Mouse (Mus musculus): Measurements from ENCODE around the gene Supt4a. TPM values are rescaled to one million over a fixed set of nuclear protein-coding genes. Genes with fewer than 3 reads are reported as not detected.

Gene Supt4a
- total and polyA plus RNA-seq, 2 experiments from 2014 or later: 55.4 to 128 TPM

GRCm38 (mm10) chr11:87720324-87720723 lies 17.0 kb upstream of the Supt4a start:
- no peak overlapping the region for H3K4me2 ChIP-seq (ENCODE audit: low read depth, low read length, poor library complexity, severe bottlenecking)
- no peaks in the 10 kb centered on the region for H3K36me3 ChIP-seq (ENCODE audit: insufficient read depth, low read length)
- H3K27me3 ChIP-seq (ENCODE audit: insufficient read depth, low read length): no peaks in the 10 kb centered on the region
- peak; percentile 33 for TF ChIP-seq CTCF (IDR thresholded peaks at IDR 0.05)
- H3K27ac ChIP-seq (ENCODE audit: low read depth, low read length): no peak overlapping the region
- no peak for DNase-seq (ENCODE audit: low spot score)
- no peak overlapping the region for H3K4me3 ChIP-seq (ENCODE audit: low read depth, low read length)
- no peaks in the 10 kb centered on the region for H3K9me3 ChIP-seq (ENCODE audit: low read length)
- H3K9ac ChIP-seq (replicated peaks; ENCODE audit: low read length, poor library complexity, severe bottlenecking): no peak overlapping the region
- no peaks in the 10 kb centered on the region for H3K4me1 ChIP-seq (ENCODE audit: insufficient read depth, low read length)
- 49% methylated on average over 9 of the region's 9 CpGs for WGBS
- ATAC-seq (ENCODE audit: low FRiP score): no peak

GRCm38 (mm10) chr11:87720839-87721238 lies 16.5 kb upstream of the Supt4a start:
- TF ChIP-seq CTCF (IDR thresholded peaks at IDR 0.05): no peak
- Histone ChIP-seq H3K4me3 (ENCODE audit: low read depth, low read length) (no peak overlapping the region), H3K36me3 (ENCODE audit: insufficient read depth, low read length) (no peaks in the 10 kb centered on the region), H3K9ac (replicated peaks; ENCODE audit: low read length, poor library complexity, severe bottlenecking) (no peak overlapping the region), H3K4me2 (ENCODE audit: low read depth, low read length, poor library complexity, severe bottlenecking) (no peak overlapping the region), H3K27me3 (ENCODE audit: insufficient read depth, low read length) (no peaks in the 10 kb centered on the region), H3K4me1 (ENCODE audit: insufficient read depth, low read length) (0 out of 2 replicates have a peak, but pooled peaks cover under 1% of the 10 kb centered on the region), H3K27ac (ENCODE audit: low read depth, low read length) (no peak overlapping the region), H3K9me3 (ENCODE audit: low read length) (no peaks in the 10 kb centered on the region)
- DNase-seq (ENCODE audit: low spot score) (no peak), ATAC-seq (ENCODE audit: low FRiP score) (no peak)
- 76% methylated on average over 9 of the region's 9 CpGs for WGBS

GRCm38 (mm10) chr11:87722168-87722567 lies 15.2 kb upstream of the Supt4a start:
- Histone ChIP-seq H3K4me1 (ENCODE audit: insufficient read depth, low read length) (0 out of 2 replicates have a peak, but pooled peaks cover 5% of the 10 kb centered on the region), H3K9ac (replicated peaks; ENCODE audit: low read length, poor library complexity, severe bottlenecking) (no peak overlapping the region), H3K27me3 (ENCODE audit: insufficient read depth, low read length) (no peaks in the 10 kb centered on the region), H3K4me3 (ENCODE audit: low read depth, low read length) (no peak overlapping the region), H3K27ac (ENCODE audit: low read depth, low read length) (no peak overlapping the region), H3K9me3 (ENCODE audit: low read length) (no peaks in the 10 kb centered on the region), H3K4me2 (ENCODE audit: low read depth, low read length, poor library complexity, severe bottlenecking) (no peak overlapping the region), H3K36me3 (ENCODE audit: insufficient read depth, low read length) (no peaks in the 10 kb centered on the region)
- ATAC-seq (ENCODE audit: low FRiP score) (no peak), DNase-seq (ENCODE audit: low spot score) (no peak)
- TF ChIP-seq CTCF (IDR thresholded peaks at IDR 0.05): no peak
- 89% methylated on average over 3 of the region's 3 CpGs for WGBS

GRCm38 (mm10) chr11:87722891-87723290 lies 14.5 kb upstream of the Supt4a start:
- no peak overlapping the region for H3K27ac ChIP-seq (ENCODE audit: low read depth, low read length)
- H3K9ac ChIP-seq (replicated peaks; ENCODE audit: low read length, poor library complexity, severe bottlenecking): no peak overlapping the region
- DNase-seq (ENCODE audit: low spot score) (no peak), ATAC-seq (ENCODE audit: low FRiP score) (no peak)
- no peaks in the 10 kb centered on the region for H3K36me3 ChIP-seq (ENCODE audit: insufficient read depth, low read length)
- no peaks in the 10 kb centered on the region for H3K9me3 ChIP-seq (ENCODE audit: low read length)
- no peaks in the 10 kb centered on the region for H3K27me3 ChIP-seq (ENCODE audit: insufficient read depth, low read length)
- peak; percentile 18; the same call in 1 of the 2 replicates for TF ChIP-seq CTCF (IDR thresholded peaks at IDR 0.05)
- H3K4me2 ChIP-seq (ENCODE audit: low read depth, low read length, poor library complexity, severe bottlenecking): no peak overlapping the region
- 0 out of 2 replicates have a peak, but pooled peaks cover 5% of the 10 kb centered on the region for H3K4me1 ChIP-seq (ENCODE audit: insufficient read depth, low read length)
- 84% methylated on average over 4 of the region's 4 CpGs for WGBS
- no peak overlapping the region for H3K4me3 ChIP-seq (ENCODE audit: low read depth, low read length)

GRCm38 (mm10) chr11:87725515-87725914 lies 11.8 kb upstream of the Supt4a start:
- H3K9ac ChIP-seq (replicated peaks; ENCODE audit: low read length, poor library complexity, severe bottlenecking): no peak overlapping the region
- ATAC-seq (ENCODE audit: low FRiP score) (no peak), DNase-seq (ENCODE audit: low spot score) (no peak)
- no peaks in the 10 kb centered on the region for H3K27me3 ChIP-seq (ENCODE audit: insufficient read depth, low read length)
- H3K4me2 ChIP-seq (ENCODE audit: low read depth, low read length, poor library complexity, severe bottlenecking): no peak overlapping the region
- H3K9me3 ChIP-seq (ENCODE audit: low read length): no peaks in the 10 kb centered on the region
- no peaks in the 10 kb centered on the region for H3K36me3 ChIP-seq (ENCODE audit: insufficient read depth, low read length)
- no peak overlapping the region for H3K27ac ChIP-seq (ENCODE audit: low read depth, low read length)
- TF ChIP-seq CTCF (IDR thresholded peaks at IDR 0.05): no peak
- H3K4me3 ChIP-seq (ENCODE audit: low read depth, low read length): no peak overlapping the region
- 0 out of 2 replicates have a peak, but pooled peaks cover 5% of the 10 kb centered on the region for H3K4me1 ChIP-seq (ENCODE audit: insufficient read depth, low read length)

GRCm38 (mm10) chr11:87725964-87726562 lies 11.3 kb upstream of the Supt4a start:
- 0 out of 2 replicates have a peak, but pooled peaks cover 5% of the 10 kb centered on the region for H3K4me1 ChIP-seq (ENCODE audit: insufficient read depth, low read length)
- no peak overlapping the region for H3K4me3 ChIP-seq (ENCODE audit: low read depth, low read length)
- no peak overlapping the region for H3K27ac ChIP-seq (ENCODE audit: low read depth, low read length)
- no peaks in the 10 kb centered on the region for H3K9me3 ChIP-seq (ENCODE audit: low read length)
- ATAC-seq (ENCODE audit: low FRiP score): no peak
- no peaks in the 10 kb centered on the region for H3K36me3 ChIP-seq (ENCODE audit: insufficient read depth, low read length)
- WGBS: 30% methylated on average over 6 of the region's 6 CpGs
- no peak for DNase-seq (ENCODE audit: low spot score)
- no peaks in the 10 kb centered on the region for H3K27me3 ChIP-seq (ENCODE audit: insufficient read depth, low read length)
- no peak overlapping the region for H3K4me2 ChIP-seq (ENCODE audit: low read depth, low read length, poor library complexity, severe bottlenecking)
- TF ChIP-seq CTCF (IDR thresholded peaks at IDR 0.05): no peak
- no peak overlapping the region for H3K9ac ChIP-seq (replicated peaks; ENCODE audit: low read length, poor library complexity, severe bottlenecking)
